Mouse (Mus musculus) heart, embryonic 15.5 days (tissue): ENCODE results near the gene Ttbk1. TPM values are rescaled to one million over a fixed set of nuclear protein-coding genes. Genes with fewer than 3 reads are reported as not detected.

Source experiments
- ATAC-seq: fragments of 200-750 bp; cut with Nextera tagmentation; replicated peaks from 2 replicates; pipeline ENCODE4 v1.8.0; 2017; ENCODE audit warnings: low read depth, moderate TSS enrichment; ENCODE audit not compliant: insufficient number of reproducible peaks, insufficient read depth, low FRiP score
- H3K27ac ChIP-seq: fragments of 300-500 bp; sonication (generic); 2 replicates; pipeline ENCODE4 v1.5.1; 2015; ENCODE audit warnings: mild to moderate bottlenecking, inconsistent platforms
- H3K27me3 ChIP-seq: fragments of 300-500 bp; sonication (generic); 2 replicates; pipeline ENCODE4 v1.6.1; 2015; ENCODE audit warnings: inconsistent platforms
- H3K36me3 ChIP-seq: fragments of 300-500 bp; sonication (generic); 2 replicates; pipeline ENCODE4 v1.6.1; 2015; ENCODE audit warnings: mild to moderate bottlenecking, inconsistent platforms
- H3K4me1 ChIP-seq: fragments of 300-500 bp; sonication (generic); replicated peaks from 2 replicates; pipeline ENCODE4 v1.6.1; 2015; ENCODE audit warnings: inconsistent platforms
- H3K4me2 ChIP-seq: fragments of 300-500 bp; sonication (generic); 2 replicates; pipeline ENCODE4 v1.6.1; 2015; ENCODE audit warnings: inconsistent platforms, mild to moderate bottlenecking, moderate library complexity
- H3K4me3 ChIP-seq: fragments of 300-500 bp; sonication (generic); 2 replicates; pipeline ENCODE4 v1.5.1; 2015; ENCODE audit warnings: mild to moderate bottlenecking, inconsistent platforms
- H3K9ac ChIP-seq: fragments of 300-500 bp; sonication (generic); 2 replicates; pipeline ENCODE4 v1.6.1; 2015; ENCODE audit warnings: mild to moderate bottlenecking, inconsistent platforms
- H3K9me3 ChIP-seq: fragments of 300-500 bp; sonication (generic); replicated peaks from 2 replicates; pipeline ENCODE4 v1.6.1; 2016; ENCODE audit warnings: inconsistent platforms
- WGBS: fragments of 180-500 bp; shearing (Covaris S2); methylation state at CpG from one replicate; pipeline ENCODE4 v1.1.7; 2015; ENCODE audit warnings: mixed read lengths; 5-methylcytosine and 5-hydroxymethylcytosine counted together
- polyA plus RNA-seq: library from polyadenylated mRNA; unstranded; fragments of >200 nt; fragmentation: Nextera tagmentation; extraction: Ambion mirVana; gene quantifications from 2 replicates; pipeline ENCODE4 v1.2.1, GENCODE M21; 2015

The Ttbk1 gene
- polyA plus RNA-seq, 1 experiment from 2014 or later: 0.05 TPM

GRCm38 (mm10) chr17:46476601-46477000 lies 10.9 kb downstream of the Ttbk1 start:
- Histone ChIP-seq H3K27ac (no peak overlapping the region), H3K27me3 (peaks cover 31% of the 10 kb centered on the region), H3K9me3 (no peaks in the 10 kb centered on the region), H3K4me1 (no peaks in the 10 kb centered on the region), H3K36me3 (no peaks in the 10 kb centered on the region), H3K4me2 (no peak overlapping the region), H3K9ac (no peak overlapping the region), H3K4me3 (no peak overlapping the region)
- WGBS: 76% methylated on average over 8 of the region's 8 CpGs
- no peak for ATAC-seq

DNA sequence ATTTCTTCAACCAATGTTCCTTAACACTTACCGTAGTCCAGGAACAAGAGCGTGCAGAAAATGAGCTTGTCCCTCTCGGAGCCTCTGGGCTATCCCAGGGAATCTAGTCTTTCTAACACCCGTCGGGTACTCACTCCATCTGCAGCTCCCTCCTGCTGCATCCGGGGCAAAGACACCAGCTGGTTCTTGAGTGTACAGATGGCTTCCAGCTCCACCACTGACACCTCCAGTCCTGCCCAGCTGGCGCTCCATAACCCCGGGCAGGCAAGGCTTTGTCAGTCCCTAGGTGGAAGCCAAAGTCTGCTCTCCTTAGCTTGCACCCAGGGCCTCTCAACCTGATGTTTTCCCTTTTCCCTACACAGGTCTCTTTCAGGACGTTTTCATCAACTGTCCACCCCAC lies 19.6 kb downstream of the Ttbk1 start:
- Histone ChIP-seq H3K9ac (no peak overlapping the region), H3K4me2 (no peak overlapping the region), H3K4me3 (no peak overlapping the region), H3K9me3 (no peaks in the 10 kb centered on the region), H3K27me3 (peaks cover 11% of the 10 kb centered on the region), H3K4me1 (peaks cover under 1% of the 10 kb centered on the region; the same call in 1 of the 2 replicates), H3K27ac (no peak overlapping the region), H3K36me3 (no peaks in the 10 kb centered on the region)
- no peak for ATAC-seq
- 76% methylated on average over 9 of the region's 9 CpGs for WGBS

- ATAC-seq: peak; percentile 65
- 40% methylated on average over 5 of the region's 5 CpGs for WGBS
- no peaks in the 10 kb centered on the region for H3K9me3 ChIP-seq
Observed at GRCm38 (mm10) chr17:46462226-46462625, 25.2 kb downstream of the Ttbk1 start.

GRCm38 (mm10) chr17:46461347-46461746 lies 26.1 kb downstream of the Ttbk1 start:
- 17% methylated on average over 8 of the region's 8 CpGs for WGBS
- H3K9me3 ChIP-seq: no peaks in the 10 kb centered on the region
- peaks cover 38% of the 10 kb centered on the region for H3K4me1 ChIP-seq
- H3K36me3 ChIP-seq: no peaks in the 10 kb centered on the region
- ATAC-seq: no peak
- H3K4me3 ChIP-seq: peak overlapping the region; percentile 47
- peaks cover 58% of the 10 kb centered on the region for H3K27me3 ChIP-seq
- peak overlapping the region; percentile 57 for H3K9ac ChIP-seq
- peak overlapping the region; percentile 84 for H3K4me2 ChIP-seq
- H3K27ac ChIP-seq: no peak overlapping the region

More at GRCm38 (mm10) chr17:46462226-46462625, 25.2 kb downstream of the Ttbk1 start:
- H3K4me2 ChIP-seq: no peak overlapping the region
- H3K9ac ChIP-seq: no peak overlapping the region
- no peaks in the 10 kb centered on the region for H3K36me3 ChIP-seq
- no peak overlapping the region for H3K27ac ChIP-seq
- H3K4me3 ChIP-seq: no peak overlapping the region
- peaks cover 52% of the 10 kb centered on the region for H3K27me3 ChIP-seq
- H3K4me1 ChIP-seq: peaks cover 38% of the 10 kb centered on the region

- Histone ChIP-seq H3K27ac (no peak overlapping the region), H3K9me3 (no peaks in the 10 kb centered on the region), H3K4me3 (peak overlapping the region; percentile 47), H3K36me3 (no peaks in the 10 kb centered on the region), H3K4me2 (peak overlapping the region; percentile 84), H3K4me1 (peaks cover 40% of the 10 kb centered on the region), H3K9ac (peak overlapping the region; percentile 57), H3K27me3 (peaks cover 65% of the 10 kb centered on the region)
- ATAC-seq: no peak
- WGBS: under 1% methylated on average over 32 of the region's 32 CpGs
Observed at GRCm38 (mm10) chr17:46460673-46461072, 26.8 kb downstream of the Ttbk1 start.

DNA sequence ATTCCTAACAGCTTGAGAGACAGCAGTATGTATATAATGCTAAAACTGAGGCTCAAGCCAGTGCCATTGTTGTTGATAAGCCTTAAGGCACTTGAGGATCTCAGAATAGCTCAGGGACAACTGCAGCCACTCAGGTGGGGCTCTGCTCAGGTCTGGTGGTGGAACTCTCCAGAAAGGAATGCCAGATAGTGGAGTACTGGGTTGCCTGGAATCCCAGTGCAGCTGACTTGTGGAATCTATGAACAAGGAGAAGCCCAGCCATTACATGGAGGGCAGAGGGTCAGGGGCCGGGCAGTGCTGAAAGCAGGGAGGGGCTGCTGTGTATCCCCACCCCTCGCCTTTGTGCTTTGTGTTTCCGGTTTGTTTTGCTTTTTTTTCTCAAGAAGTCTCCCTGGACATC lies 29.0 kb downstream of the Ttbk1 start:
- WGBS: 16% methylated on average over 3 of the region's 3 CpGs
- Histone ChIP-seq H3K27me3 (peaks cover 85% of the 10 kb centered on the region), H3K4me3 (no peak overlapping the region), H3K4me1 (peaks cover 61% of the 10 kb centered on the region), H3K36me3 (no peaks in the 10 kb centered on the region), H3K9me3 (no peaks in the 10 kb centered on the region), H3K27ac (peak overlapping the region; percentile 82), H3K9ac (no peak overlapping the region), H3K4me2 (peak overlapping the region; percentile 13; the same call in 1 of the 2 replicates)
- peak; percentile 44; the same call in 1 of the 2 replicates for ATAC-seq

DNA sequence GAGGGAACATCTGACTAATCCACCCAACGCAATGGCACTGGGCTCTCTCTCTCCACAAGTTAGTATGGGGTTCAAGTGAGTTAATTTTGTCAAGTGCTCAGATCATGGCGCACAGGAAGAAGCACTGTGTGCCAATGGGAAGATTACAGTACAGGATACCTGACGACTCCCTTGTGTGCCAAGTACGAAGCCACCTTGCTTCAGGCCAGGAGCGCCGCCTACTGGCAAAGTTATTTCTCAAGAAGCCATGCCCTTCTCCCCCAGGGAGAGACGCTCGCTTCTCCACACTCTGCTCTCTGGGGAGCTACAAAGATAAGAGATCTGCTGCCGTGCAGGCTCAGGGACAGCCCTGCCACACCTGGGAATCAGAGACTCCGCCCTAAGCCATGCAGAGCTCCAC lies 29.7 kb downstream of the Ttbk1 start:
- H3K9ac ChIP-seq: no peak overlapping the region
- peaks cover 91% of the 10 kb centered on the region for H3K27me3 ChIP-seq
- H3K9me3 ChIP-seq: no peaks in the 10 kb centered on the region
- H3K36me3 ChIP-seq: no peaks in the 10 kb centered on the region
- H3K4me2 ChIP-seq: peak overlapping the region; percentile 13; the same call in 1 of the 2 replicates
- H3K4me1 ChIP-seq: peaks cover 61% of the 10 kb centered on the region
- peak overlapping the region; percentile 82 for H3K27ac ChIP-seq
- no peak overlapping the region for H3K4me3 ChIP-seq
- no peak for ATAC-seq
- WGBS: 13% methylated on average over 10 of the region's 10 CpGs

- peak overlapping the region; percentile 76 for H3K4me2 ChIP-seq
- no peaks in the 10 kb centered on the region for H3K36me3 ChIP-seq
- H3K4me1 ChIP-seq: peaks cover 39% of the 10 kb centered on the region
- no peaks in the 10 kb centered on the region for H3K9me3 ChIP-seq
- peak overlapping the region; percentile 45 for H3K9ac ChIP-seq
- no peak overlapping the region for H3K27ac ChIP-seq
- WGBS: 2% methylated on average over 33 of the region's 33 CpGs
- peaks cover 83% of the 10 kb centered on the region for H3K27me3 ChIP-seq
- ATAC-seq: no peak
- peak overlapping the region; percentile 46 for H3K4me3 ChIP-seq
Observed at GRCm38 (mm10) chr17:46455110-46455691, 32.3 kb downstream of the Ttbk1 start.

DNA sequence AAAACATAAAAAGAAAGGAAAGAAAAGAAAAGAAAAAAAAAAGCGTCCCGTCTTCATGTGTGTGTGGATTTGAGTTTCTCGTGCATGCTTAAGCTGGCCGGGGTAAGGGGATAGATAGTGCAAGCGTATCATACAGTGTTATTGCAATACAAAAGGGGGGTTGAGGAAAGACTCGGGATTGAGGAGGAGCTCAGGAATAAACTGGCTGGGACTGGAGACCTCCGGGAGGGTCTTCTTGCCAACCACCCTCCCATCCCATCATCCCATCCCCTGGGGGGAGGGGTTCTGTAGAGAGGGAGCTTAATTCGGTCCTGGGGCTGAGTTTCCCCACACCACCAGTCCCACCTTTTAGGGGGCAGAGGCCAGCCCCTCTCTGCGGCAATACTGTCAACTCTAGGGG lies 32.9 kb downstream of the Ttbk1 start:
- 4% methylated on average over 9 of the region's 9 CpGs for WGBS
- H3K4me1 ChIP-seq: peaks cover 38% of the 10 kb centered on the region
- peak overlapping the region; percentile 46 for H3K4me3 ChIP-seq
- peaks cover 76% of the 10 kb centered on the region for H3K27me3 ChIP-seq
- no peak for ATAC-seq
- H3K9me3 ChIP-seq: no peaks in the 10 kb centered on the region
- H3K9ac ChIP-seq: peak overlapping the region; percentile 45; the same call in 1 of the 2 replicates
- H3K4me2 ChIP-seq: peak overlapping the region; percentile 76
- H3K27ac ChIP-seq: no peak overlapping the region
- no peaks in the 10 kb centered on the region for H3K36me3 ChIP-seq

DNA sequence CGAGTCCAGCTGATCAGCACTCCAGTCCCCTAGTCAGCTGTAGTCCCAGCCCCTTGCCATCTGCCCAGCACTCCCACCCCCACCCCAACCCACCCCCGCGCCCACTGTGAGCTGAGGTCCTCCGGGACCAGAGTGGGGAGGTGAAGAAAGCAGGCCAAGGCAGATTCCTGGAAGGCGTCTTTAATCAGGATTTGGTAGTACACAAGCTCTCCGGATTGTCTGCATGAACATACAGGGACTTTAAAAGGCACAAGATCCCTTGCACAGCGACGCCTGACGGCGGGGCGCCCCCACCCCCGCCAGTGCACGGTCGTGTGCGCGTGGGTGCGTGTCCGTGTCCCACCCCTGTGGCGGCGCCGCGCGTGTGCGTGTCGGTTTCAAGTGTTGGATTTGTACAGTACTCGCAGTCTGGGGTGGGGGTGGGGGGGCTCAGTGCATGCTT lies 33.5 kb downstream of the Ttbk1 start:
- H3K4me3 ChIP-seq: peak overlapping the region; percentile 46
- peaks cover 37% of the 10 kb centered on the region for H3K4me1 ChIP-seq
- no peaks in the 10 kb centered on the region for H3K36me3 ChIP-seq
- ATAC-seq: no peak
- H3K27me3 ChIP-seq: peaks cover 71% of the 10 kb centered on the region
- H3K9ac ChIP-seq: peak overlapping the region; percentile 17; the same call in 1 of the 2 replicates
- peak overlapping the region; percentile 76 for H3K4me2 ChIP-seq
- H3K9me3 ChIP-seq: no peaks in the 10 kb centered on the region
- no peak overlapping the region for H3K27ac ChIP-seq
- WGBS: 2% methylated on average over 26 of the region's 26 CpGs

- H3K4me2 ChIP-seq: no peak overlapping the region
- no peak for ATAC-seq
- no peak overlapping the region for H3K27ac ChIP-seq
- no peaks in the 10 kb centered on the region for H3K36me3 ChIP-seq
- no peak overlapping the region for H3K9ac ChIP-seq
- WGBS: 18% methylated on average over 13 of the region's 13 CpGs
- H3K4me3 ChIP-seq: no peak overlapping the region; the same call in 1 of the 2 replicates
- peaks cover 31% of the 10 kb centered on the region for H3K4me1 ChIP-seq
- H3K9me3 ChIP-seq: no peaks in the 10 kb centered on the region
- peaks cover 71% of the 10 kb centered on the region for H3K27me3 ChIP-seq
Observed at GRCm38 (mm10) chr17:46453302-46453948, 34.0 kb downstream of the Ttbk1 start.
